Mouse (Mus musculus): ENCODE results near the gene Chchd4. TPM values are rescaled to one million over a fixed set of nuclear protein-coding genes. Genes with fewer than 3 reads are reported as not detected.

Gene Chchd4
- polyA plus RNA-seq, 1 experiment from 2014 or later = 33.4 TPM

DNA sequence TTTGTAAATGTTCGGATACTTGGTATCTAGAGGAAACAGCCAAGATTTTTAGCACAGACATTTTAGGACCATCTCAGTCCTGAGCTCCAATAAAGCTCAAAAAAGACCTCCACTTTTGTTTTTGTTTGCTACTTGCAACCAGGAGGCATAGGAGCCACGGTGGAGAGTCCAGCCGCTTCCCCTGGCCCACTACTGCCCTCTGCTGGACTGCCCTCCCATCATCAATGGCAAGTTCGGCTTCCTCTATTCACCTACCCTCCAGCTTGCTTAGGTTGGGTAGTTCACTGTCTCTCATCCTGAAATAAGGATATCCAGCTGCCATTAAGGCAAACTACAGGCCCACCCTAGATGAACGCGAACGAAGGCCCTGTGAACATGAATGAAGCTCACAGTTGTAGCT is 36.0 kb upstream of the Chchd4 start:
- Histone ChIP-seq H3K4me3 (ENCODE audit: low read depth, low read length) (no peak overlapping the region), H3K9me3 (replicated peaks; ENCODE audit: control insufficient read depth, low read length) (no peaks in the 10 kb centered on the region), H3K4me2 (no peak overlapping the region), H3K27ac (ENCODE audit: low read depth, low read length) (no peak overlapping the region), H3K27me3 (ENCODE audit: control insufficient read depth, insufficient read depth, low read length) (no peaks in the 10 kb centered on the region), H3K4me1 (ENCODE audit: control insufficient read depth, insufficient read depth, low read length) (no peaks in the 10 kb centered on the region), H3K36me3 (ENCODE audit: control insufficient read depth, insufficient read depth, low read length) (peaks cover 7% of the 10 kb centered on the region), H3K9ac (ENCODE audit: low read depth, low read length) (no peak overlapping the region)
- ATAC-seq (replicated peaks; ENCODE audit: insufficient number of reproducible peaks, low FRiP score, low TSS enrichment) = no peak
- WGBS (ENCODE audit: insufficient replicate concordance) = 35% methylated on average over 7 of the region's 7 CpGs

DNA sequence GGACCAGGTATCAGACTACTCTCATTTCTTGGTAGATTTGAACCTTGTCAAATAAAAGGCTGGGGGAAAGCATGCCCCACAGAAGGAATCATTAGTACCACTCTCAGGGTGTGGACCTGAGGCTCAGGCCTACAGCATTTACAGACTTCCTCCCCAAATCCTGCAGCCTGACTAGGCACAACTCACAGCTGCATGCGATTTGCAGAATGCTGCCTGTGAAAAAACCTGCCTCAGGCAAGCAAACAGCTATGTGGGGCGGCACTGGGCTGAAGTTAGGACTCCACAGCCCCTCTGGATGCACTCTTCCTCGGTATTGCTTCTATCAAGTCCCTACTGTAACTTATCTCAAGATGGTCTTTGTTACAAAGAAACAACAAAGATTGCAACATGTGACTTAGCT is 34.7 kb upstream of the Chchd4 start:
- Histone ChIP-seq H3K27me3 (ENCODE audit: control insufficient read depth, insufficient read depth, low read length) (no peaks in the 10 kb centered on the region), H3K9ac (ENCODE audit: low read depth, low read length) (no peak overlapping the region), H3K9me3 (replicated peaks; ENCODE audit: control insufficient read depth, low read length) (no peaks in the 10 kb centered on the region), H3K4me1 (ENCODE audit: control insufficient read depth, insufficient read depth, low read length) (no peaks in the 10 kb centered on the region), H3K4me2 (no peak overlapping the region), H3K36me3 (ENCODE audit: control insufficient read depth, insufficient read depth, low read length) (peaks cover 20% of the 10 kb centered on the region), H3K27ac (ENCODE audit: low read depth, low read length) (no peak overlapping the region), H3K4me3 (ENCODE audit: low read depth, low read length) (no peak overlapping the region)
- ATAC-seq (replicated peaks; ENCODE audit: insufficient number of reproducible peaks, low FRiP score, low TSS enrichment) = no peak
- WGBS (ENCODE audit: insufficient replicate concordance) = 80% methylated on average over 3 of the region's 3 CpGs

DNA sequence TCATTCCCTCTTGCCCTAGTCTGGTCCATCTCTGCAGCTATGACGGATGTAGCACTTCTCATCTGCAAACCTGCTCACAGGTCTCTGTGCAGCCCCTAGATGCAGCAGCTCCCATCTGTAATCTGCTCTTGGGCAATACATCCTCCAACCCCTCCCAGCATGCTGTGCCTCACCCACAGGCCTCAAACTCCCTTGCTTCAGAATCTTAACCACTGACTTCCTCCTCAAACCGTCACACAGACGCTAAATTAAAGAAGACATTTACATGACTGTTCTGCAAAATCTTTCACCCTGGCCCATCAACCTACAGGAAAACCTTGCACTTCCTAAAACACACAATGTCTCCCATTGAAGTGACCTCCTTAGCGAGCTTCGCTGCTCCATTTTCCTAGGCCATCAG is 32.7 kb upstream of the Chchd4 start:
- WGBS (ENCODE audit: insufficient replicate concordance) = 85% methylated on average over 5 of the region's 5 CpGs
- Histone ChIP-seq H3K36me3 (ENCODE audit: control insufficient read depth, insufficient read depth, low read length) (peaks cover 23% of the 10 kb centered on the region), H3K4me2 (no peak overlapping the region), H3K27ac (ENCODE audit: low read depth, low read length) (no peak overlapping the region), H3K4me1 (ENCODE audit: control insufficient read depth, insufficient read depth, low read length) (no peaks in the 10 kb centered on the region), H3K9ac (ENCODE audit: low read depth, low read length) (no peak overlapping the region), H3K4me3 (ENCODE audit: low read depth, low read length) (no peak overlapping the region), H3K27me3 (ENCODE audit: control insufficient read depth, insufficient read depth, low read length) (no peaks in the 10 kb centered on the region), H3K9me3 (replicated peaks; ENCODE audit: control insufficient read depth, low read length) (no peaks in the 10 kb centered on the region)
- ATAC-seq (replicated peaks; ENCODE audit: insufficient number of reproducible peaks, low FRiP score, low TSS enrichment) = no peak

GRCm38 (mm10) chr6:91503302-91503701 is 30.0 kb upstream of the Chchd4 start:
- Histone ChIP-seq H3K9ac (ENCODE audit: low read depth, low read length) (no peak overlapping the region), H3K9me3 (replicated peaks; ENCODE audit: control insufficient read depth, low read length) (no peaks in the 10 kb centered on the region), H3K27me3 (ENCODE audit: control insufficient read depth, insufficient read depth, low read length) (no peaks in the 10 kb centered on the region), H3K4me3 (ENCODE audit: low read depth, low read length) (no peak overlapping the region), H3K27ac (ENCODE audit: low read depth, low read length) (no peak overlapping the region), H3K36me3 (ENCODE audit: control insufficient read depth, insufficient read depth, low read length) (peaks cover 30% of the 10 kb centered on the region), H3K4me2 (no peak overlapping the region), H3K4me1 (ENCODE audit: control insufficient read depth, insufficient read depth, low read length) (no peaks in the 10 kb centered on the region)
- 55% methylated on average over 1 of the region's 1 CpGs for WGBS (ENCODE audit: insufficient replicate concordance)
- ATAC-seq (replicated peaks; ENCODE audit: insufficient number of reproducible peaks, low FRiP score, low TSS enrichment) = no peak

- no peak for ATAC-seq (replicated peaks; ENCODE audit: insufficient number of reproducible peaks, low FRiP score, low TSS enrichment)
- Histone ChIP-seq H3K4me3 (ENCODE audit: low read depth, low read length) (no peak overlapping the region), H3K9me3 (replicated peaks; ENCODE audit: control insufficient read depth, low read length) (no peaks in the 10 kb centered on the region), H3K9ac (ENCODE audit: low read depth, low read length) (no peak overlapping the region), H3K27me3 (ENCODE audit: control insufficient read depth, insufficient read depth, low read length) (no peaks in the 10 kb centered on the region), H3K27ac (ENCODE audit: low read depth, low read length) (no peak overlapping the region), H3K4me2 (no peak overlapping the region), H3K36me3 (ENCODE audit: control insufficient read depth, insufficient read depth, low read length) (peaks cover 12% of the 10 kb centered on the region), H3K4me1 (ENCODE audit: control insufficient read depth, insufficient read depth, low read length) (no peaks in the 10 kb centered on the region)
- 82% methylated on average over 8 of the region's 8 CpGs for WGBS (ENCODE audit: insufficient replicate concordance)
Observed at GRCm38 (mm10) chr6:91494526-91494925, 21.2 kb upstream of the Chchd4 start.

GRCm38 (mm10) chr6:91493053-91493452 is 19.7 kb upstream of the Chchd4 start:
- no peak overlapping the region for H3K4me3 ChIP-seq (ENCODE audit: low read depth, low read length)
- 84% methylated on average over 10 of the region's 10 CpGs for WGBS (ENCODE audit: insufficient replicate concordance)
- no peak overlapping the region for H3K9ac ChIP-seq (ENCODE audit: low read depth, low read length)
- H3K36me3 ChIP-seq (ENCODE audit: control insufficient read depth, insufficient read depth, low read length) = peaks cover 8% of the 10 kb centered on the region
- no peak overlapping the region for H3K4me2 ChIP-seq
- H3K9me3 ChIP-seq (replicated peaks; ENCODE audit: control insufficient read depth, low read length) = no peaks in the 10 kb centered on the region
- no peak for ATAC-seq (replicated peaks; ENCODE audit: insufficient number of reproducible peaks, low FRiP score, low TSS enrichment)
- no peaks in the 10 kb centered on the region for H3K27me3 ChIP-seq (ENCODE audit: control insufficient read depth, insufficient read depth, low read length)
- H3K27ac ChIP-seq (ENCODE audit: low read depth, low read length) = no peak overlapping the region
- H3K4me1 ChIP-seq (ENCODE audit: control insufficient read depth, insufficient read depth, low read length) = no peaks in the 10 kb centered on the region; the same call in 1 of the 2 replicates

GRCm38 (mm10) chr6:91491004-91491403 is 17.7 kb upstream of the Chchd4 start:
- Histone ChIP-seq H3K36me3 (ENCODE audit: control insufficient read depth, insufficient read depth, low read length) (peaks cover 9% of the 10 kb centered on the region; the same call in 1 of the 2 replicates), H3K9ac (ENCODE audit: low read depth, low read length) (no peak overlapping the region), H3K4me3 (ENCODE audit: low read depth, low read length) (no peak overlapping the region), H3K9me3 (replicated peaks; ENCODE audit: control insufficient read depth, low read length) (no peaks in the 10 kb centered on the region), H3K4me1 (ENCODE audit: control insufficient read depth, insufficient read depth, low read length) (no peaks in the 10 kb centered on the region; the same call in 1 of the 2 replicates), H3K27me3 (ENCODE audit: control insufficient read depth, insufficient read depth, low read length) (no peaks in the 10 kb centered on the region), H3K27ac (ENCODE audit: low read depth, low read length) (no peak overlapping the region), H3K4me2 (no peak overlapping the region)
- ATAC-seq (replicated peaks; ENCODE audit: insufficient number of reproducible peaks, low FRiP score, low TSS enrichment) = no peak
- 66% methylated on average over 6 of the region's 6 CpGs for WGBS (ENCODE audit: insufficient replicate concordance)

- H3K27me3 ChIP-seq (ENCODE audit: control insufficient read depth, insufficient read depth, low read length) = no peaks in the 10 kb centered on the region
- 80% methylated on average over 10 of the region's 10 CpGs for WGBS (ENCODE audit: insufficient replicate concordance)
- no peaks in the 10 kb centered on the region for H3K9me3 ChIP-seq (replicated peaks; ENCODE audit: control insufficient read depth, low read length)
- no peak overlapping the region for H3K27ac ChIP-seq (ENCODE audit: low read depth, low read length)
- no peak overlapping the region for H3K4me3 ChIP-seq (ENCODE audit: low read depth, low read length)
- H3K4me2 ChIP-seq = no peak overlapping the region
- no peak overlapping the region for H3K9ac ChIP-seq (ENCODE audit: low read depth, low read length)
- no peak for ATAC-seq (replicated peaks; ENCODE audit: insufficient number of reproducible peaks, low FRiP score, low TSS enrichment)
- peaks cover 18% of the 10 kb centered on the region for H3K36me3 ChIP-seq (ENCODE audit: control insufficient read depth, insufficient read depth, low read length)
- no peaks in the 10 kb centered on the region; the same call in 1 of the 2 replicates for H3K4me1 ChIP-seq (ENCODE audit: control insufficient read depth, insufficient read depth, low read length)
Observed at GRCm38 (mm10) chr6:91489872-91490271, 16.5 kb upstream of the Chchd4 start.

- H3K27me3 ChIP-seq (ENCODE audit: control insufficient read depth, insufficient read depth, low read length) = no peaks in the 10 kb centered on the region
- ATAC-seq (replicated peaks; ENCODE audit: insufficient number of reproducible peaks, low FRiP score, low TSS enrichment) = no peak
- H3K27ac ChIP-seq (ENCODE audit: low read depth, low read length) = no peak overlapping the region
- WGBS (ENCODE audit: insufficient replicate concordance) = 57% methylated on average over 9 of the region's 9 CpGs
- no peak overlapping the region for H3K4me3 ChIP-seq (ENCODE audit: low read depth, low read length)
- no peaks in the 10 kb centered on the region for H3K9me3 ChIP-seq (replicated peaks; ENCODE audit: control insufficient read depth, low read length)
- peaks cover 15% of the 10 kb centered on the region for H3K36me3 ChIP-seq (ENCODE audit: control insufficient read depth, insufficient read depth, low read length)
- no peaks in the 10 kb centered on the region; the same call in 1 of the 2 replicates for H3K4me1 ChIP-seq (ENCODE audit: control insufficient read depth, insufficient read depth, low read length)
- no peak overlapping the region for H3K4me2 ChIP-seq
- no peak overlapping the region for H3K9ac ChIP-seq (ENCODE audit: low read depth, low read length)
Observed at GRCm38 (mm10) chr6:91488496-91489212, 15.3 kb upstream of the Chchd4 start.

All from heart, embryonic 11.5 days (tissue).